Mouse (Mus musculus): ENCODE data around the gene Jade2. TPM values are rescaled to one million over a fixed set of nuclear protein-coding genes. Genes with fewer than 3 reads are reported as not detected.

Jade2 gene
- polyA plus RNA-seq, 1 experiment from 2014 or later = 0.21 TPM

GRCm38 (mm10) chr11:51820861-51821260 lies 36.6 kb downstream of the Jade2 start:
- ATAC-seq (replicated peaks; ENCODE audit: insufficient number of reproducible peaks, low FRiP score, low TSS enrichment) = no peak
- no peaks in the 10 kb centered on the region for H3K4me1 ChIP-seq (ENCODE audit: control insufficient read depth, insufficient read depth, low read length)
- H3K36me3 ChIP-seq (ENCODE audit: control insufficient read depth, insufficient read depth, low read length) = no peaks in the 10 kb centered on the region
- no peak overlapping the region for H3K4me3 ChIP-seq (ENCODE audit: low read depth, low read length)
- H3K9ac ChIP-seq (ENCODE audit: low read depth, low read length) = no peak overlapping the region
- H3K27ac ChIP-seq (ENCODE audit: low read depth, low read length) = no peak overlapping the region
- H3K4me2 ChIP-seq = no peak overlapping the region
- WGBS (ENCODE audit: insufficient replicate concordance) = 39% methylated on average over 11 of the region's 11 CpGs
- H3K9me3 ChIP-seq (replicated peaks; ENCODE audit: control insufficient read depth, low read length) = no peaks in the 10 kb centered on the region
- H3K27me3 ChIP-seq (ENCODE audit: control insufficient read depth, insufficient read depth, low read length) = no peaks in the 10 kb centered on the region

- Histone ChIP-seq H3K36me3 (ENCODE audit: control insufficient read depth, insufficient read depth, low read length) (no peaks in the 10 kb centered on the region), H3K9me3 (replicated peaks; ENCODE audit: control insufficient read depth, low read length) (no peaks in the 10 kb centered on the region), H3K4me2 (no peak overlapping the region), H3K27me3 (ENCODE audit: control insufficient read depth, insufficient read depth, low read length) (no peaks in the 10 kb centered on the region), H3K4me1 (ENCODE audit: control insufficient read depth, insufficient read depth, low read length) (no peaks in the 10 kb centered on the region), H3K9ac (ENCODE audit: low read depth, low read length) (no peak overlapping the region), H3K4me3 (ENCODE audit: low read depth, low read length) (no peak overlapping the region), H3K27ac (ENCODE audit: low read depth, low read length) (no peak overlapping the region)
- no peak for ATAC-seq (replicated peaks; ENCODE audit: insufficient number of reproducible peaks, low FRiP score, low TSS enrichment)
- WGBS (ENCODE audit: insufficient replicate concordance) = 70% methylated on average over 3 of the region's 3 CpGs
Measured at GRCm38 (mm10) chr11:51819964-51820363, 37.5 kb downstream of the Jade2 start.

GRCm38 (mm10) chr11:51818837-51819236 lies 38.6 kb downstream of the Jade2 start:
- Histone ChIP-seq H3K9ac (ENCODE audit: low read depth, low read length) (no peak overlapping the region), H3K4me1 (ENCODE audit: control insufficient read depth, insufficient read depth, low read length) (no peaks in the 10 kb centered on the region), H3K36me3 (ENCODE audit: control insufficient read depth, insufficient read depth, low read length) (no peaks in the 10 kb centered on the region), H3K4me3 (ENCODE audit: low read depth, low read length) (no peak overlapping the region), H3K4me2 (no peak overlapping the region), H3K27ac (ENCODE audit: low read depth, low read length) (no peak overlapping the region), H3K9me3 (replicated peaks; ENCODE audit: control insufficient read depth, low read length) (no peaks in the 10 kb centered on the region), H3K27me3 (ENCODE audit: control insufficient read depth, insufficient read depth, low read length) (no peaks in the 10 kb centered on the region)
- ATAC-seq (replicated peaks; ENCODE audit: insufficient number of reproducible peaks, low FRiP score, low TSS enrichment) = no peak
- WGBS (ENCODE audit: insufficient replicate concordance) = 80% methylated on average over 4 of the region's 4 CpGs

GRCm38 (mm10) chr11:51817756-51818155 lies 39.7 kb downstream of the Jade2 start:
- no peaks in the 10 kb centered on the region for H3K27me3 ChIP-seq (ENCODE audit: control insufficient read depth, insufficient read depth, low read length)
- no peak for ATAC-seq (replicated peaks; ENCODE audit: insufficient number of reproducible peaks, low FRiP score, low TSS enrichment)
- H3K4me2 ChIP-seq = no peak overlapping the region
- H3K27ac ChIP-seq (ENCODE audit: low read depth, low read length) = no peak overlapping the region
- H3K4me1 ChIP-seq (ENCODE audit: control insufficient read depth, insufficient read depth, low read length) = no peaks in the 10 kb centered on the region
- H3K4me3 ChIP-seq (ENCODE audit: low read depth, low read length) = no peak overlapping the region
- H3K9me3 ChIP-seq (replicated peaks; ENCODE audit: control insufficient read depth, low read length) = no peaks in the 10 kb centered on the region
- H3K36me3 ChIP-seq (ENCODE audit: control insufficient read depth, insufficient read depth, low read length) = no peaks in the 10 kb centered on the region
- 34% methylated on average over 6 of the region's 6 CpGs for WGBS (ENCODE audit: insufficient replicate concordance)
- H3K9ac ChIP-seq (ENCODE audit: low read depth, low read length) = no peak overlapping the region

GRCm38 (mm10) chr11:51812022-51812546 lies 45.4 kb downstream of the Jade2 start:
- no peak overlapping the region for H3K9ac ChIP-seq (ENCODE audit: low read depth, low read length)
- no peak overlapping the region for H3K4me2 ChIP-seq
- no peaks in the 10 kb centered on the region for H3K27me3 ChIP-seq (ENCODE audit: control insufficient read depth, insufficient read depth, low read length)
- no peaks in the 10 kb centered on the region for H3K4me1 ChIP-seq (ENCODE audit: control insufficient read depth, insufficient read depth, low read length)
- no peak overlapping the region for H3K27ac ChIP-seq (ENCODE audit: low read depth, low read length)
- H3K36me3 ChIP-seq (ENCODE audit: control insufficient read depth, insufficient read depth, low read length) = no peaks in the 10 kb centered on the region
- 83% methylated on average over 8 of the region's 8 CpGs for WGBS (ENCODE audit: insufficient replicate concordance)
- H3K9me3 ChIP-seq (replicated peaks; ENCODE audit: control insufficient read depth, low read length) = no peaks in the 10 kb centered on the region
- no peak overlapping the region for H3K4me3 ChIP-seq (ENCODE audit: low read depth, low read length)
- no peak for ATAC-seq (replicated peaks; ENCODE audit: insufficient number of reproducible peaks, low FRiP score, low TSS enrichment)

- no peaks in the 10 kb centered on the region for H3K9me3 ChIP-seq (replicated peaks; ENCODE audit: control insufficient read depth, low read length)
- no peak for ATAC-seq (replicated peaks; ENCODE audit: insufficient number of reproducible peaks, low FRiP score, low TSS enrichment)
- no peak overlapping the region for H3K27ac ChIP-seq (ENCODE audit: low read depth, low read length)
- H3K36me3 ChIP-seq (ENCODE audit: control insufficient read depth, insufficient read depth, low read length) = no peaks in the 10 kb centered on the region
- no peaks in the 10 kb centered on the region for H3K4me1 ChIP-seq (ENCODE audit: control insufficient read depth, insufficient read depth, low read length)
- no peaks in the 10 kb centered on the region for H3K27me3 ChIP-seq (ENCODE audit: control insufficient read depth, insufficient read depth, low read length)
- H3K4me3 ChIP-seq (ENCODE audit: low read depth, low read length) = no peak overlapping the region
- WGBS (ENCODE audit: insufficient replicate concordance) = 80% methylated on average over 4 of the region's 4 CpGs
- H3K4me2 ChIP-seq = no peak overlapping the region
- H3K9ac ChIP-seq (ENCODE audit: low read depth, low read length) = no peak overlapping the region
Measured at GRCm38 (mm10) chr11:51811230-51811629, 46.2 kb downstream of the Jade2 start.

- Histone ChIP-seq H3K4me1 (ENCODE audit: control insufficient read depth, insufficient read depth, low read length) (no peaks in the 10 kb centered on the region), H3K36me3 (ENCODE audit: control insufficient read depth, insufficient read depth, low read length) (no peaks in the 10 kb centered on the region), H3K9me3 (replicated peaks; ENCODE audit: control insufficient read depth, low read length) (no peaks in the 10 kb centered on the region), H3K27me3 (ENCODE audit: control insufficient read depth, insufficient read depth, low read length) (no peaks in the 10 kb centered on the region), H3K4me3 (ENCODE audit: low read depth, low read length) (no peak overlapping the region), H3K4me2 (no peak overlapping the region), H3K9ac (ENCODE audit: low read depth, low read length) (no peak overlapping the region), H3K27ac (ENCODE audit: low read depth, low read length) (no peak overlapping the region)
- 60% methylated on average over 6 of the region's 6 CpGs for WGBS (ENCODE audit: insufficient replicate concordance)
- no peak for ATAC-seq (replicated peaks; ENCODE audit: insufficient number of reproducible peaks, low FRiP score, low TSS enrichment)
Measured at GRCm38 (mm10) chr11:51809632-51810224, 47.7 kb downstream of the Jade2 start.

- Histone ChIP-seq H3K36me3 (ENCODE audit: control insufficient read depth, insufficient read depth, low read length) (no peaks in the 10 kb centered on the region), H3K4me2 (no peak overlapping the region), H3K27ac (ENCODE audit: low read depth, low read length) (no peak overlapping the region), H3K4me1 (ENCODE audit: control insufficient read depth, insufficient read depth, low read length) (no peaks in the 10 kb centered on the region), H3K4me3 (ENCODE audit: low read depth, low read length) (no peak overlapping the region), H3K9ac (ENCODE audit: low read depth, low read length) (no peak overlapping the region), H3K9me3 (replicated peaks; ENCODE audit: control insufficient read depth, low read length) (no peaks in the 10 kb centered on the region), H3K27me3 (ENCODE audit: control insufficient read depth, insufficient read depth, low read length) (no peaks in the 10 kb centered on the region)
- ATAC-seq (replicated peaks; ENCODE audit: insufficient number of reproducible peaks, low FRiP score, low TSS enrichment) = no peak
- WGBS (ENCODE audit: insufficient replicate concordance) = 53% methylated on average over 13 of the region's 13 CpGs
Measured at GRCm38 (mm10) chr11:51807108-51807879, 50.2 kb downstream of the Jade2 start.

Data from heart, embryonic 11.5 days (tissue).